Mouse (Mus musculus): Measurements from ENCODE around the gene Gcnt1.

Gene Gcnt1

DNA sequence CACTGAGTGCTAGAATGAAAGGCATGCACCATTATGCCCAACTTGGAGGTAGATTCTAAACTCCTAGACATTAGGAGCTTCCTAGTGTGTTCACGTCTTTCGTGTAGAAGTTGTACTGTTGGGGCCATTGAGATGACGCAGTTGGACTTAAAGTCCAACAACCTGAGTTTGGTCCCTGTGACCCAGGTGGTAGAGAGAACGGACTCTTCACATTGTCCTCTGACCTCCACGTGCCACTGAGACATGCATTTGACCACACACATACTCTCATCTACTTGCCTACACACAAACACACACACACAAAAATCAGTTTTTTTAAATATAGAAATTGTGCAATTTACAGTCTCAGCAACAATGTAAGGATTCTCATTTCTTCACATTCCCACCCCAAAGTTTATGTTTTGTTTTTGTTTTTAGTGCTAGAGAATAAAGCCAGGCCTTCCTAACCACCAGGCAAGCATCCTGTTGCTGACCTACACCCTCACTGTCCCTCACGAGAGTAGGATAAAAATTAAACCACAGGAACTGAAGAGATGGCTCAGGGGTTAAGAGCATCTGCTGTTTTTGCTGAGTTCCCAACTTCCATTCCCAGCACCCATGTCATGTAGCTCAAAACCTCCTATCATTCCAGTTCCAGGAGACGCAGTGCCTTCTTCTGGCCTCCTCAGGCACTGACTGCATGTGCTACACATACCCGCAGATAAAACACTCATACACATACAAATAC is 6.1 kb downstream of the Gcnt1 start:
- DNase-seq (ENCODE audit: low spot score) = no peak

DNA sequence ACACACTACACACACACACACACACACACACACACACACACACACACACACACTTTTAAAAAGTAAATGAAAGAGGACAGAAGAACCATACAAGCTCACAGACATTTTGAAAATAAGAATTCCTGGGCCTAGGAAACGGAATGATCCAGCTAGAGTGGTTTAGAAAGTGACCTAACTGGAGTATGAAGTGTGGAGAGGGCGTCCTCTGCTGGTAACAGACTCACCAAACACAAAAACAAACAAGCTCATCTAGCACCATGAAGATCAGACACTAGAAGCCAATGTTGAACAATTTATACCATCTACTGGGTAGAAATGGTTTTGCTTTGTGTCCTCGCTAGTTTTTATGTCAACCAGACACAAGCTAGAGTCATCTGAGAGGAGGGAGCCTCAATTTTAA is 7.9 kb downstream of the Gcnt1 start:
- no peak for DNase-seq (ENCODE audit: low spot score)

DNA sequence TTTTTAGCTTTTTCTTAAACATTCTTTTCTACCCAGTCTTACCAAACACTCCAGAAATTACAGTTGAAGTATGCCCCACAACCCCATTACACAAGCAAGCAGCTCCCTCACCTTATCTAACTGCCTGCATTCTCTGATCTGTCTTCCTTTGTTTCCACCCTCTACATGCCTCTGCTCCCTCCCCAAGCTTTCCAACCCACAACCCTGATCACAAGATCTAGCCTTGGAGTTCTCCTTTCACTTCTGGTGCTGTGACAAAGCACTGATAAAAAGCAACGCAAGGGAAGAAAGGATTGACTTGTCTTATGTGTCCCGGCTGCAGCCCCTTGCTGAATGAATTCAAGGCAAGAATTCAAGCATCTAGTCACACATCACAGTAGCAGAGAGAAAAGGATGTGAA is 11.5 kb downstream of the Gcnt1 start:
- no peak for DNase-seq (ENCODE audit: low spot score)

DNA sequence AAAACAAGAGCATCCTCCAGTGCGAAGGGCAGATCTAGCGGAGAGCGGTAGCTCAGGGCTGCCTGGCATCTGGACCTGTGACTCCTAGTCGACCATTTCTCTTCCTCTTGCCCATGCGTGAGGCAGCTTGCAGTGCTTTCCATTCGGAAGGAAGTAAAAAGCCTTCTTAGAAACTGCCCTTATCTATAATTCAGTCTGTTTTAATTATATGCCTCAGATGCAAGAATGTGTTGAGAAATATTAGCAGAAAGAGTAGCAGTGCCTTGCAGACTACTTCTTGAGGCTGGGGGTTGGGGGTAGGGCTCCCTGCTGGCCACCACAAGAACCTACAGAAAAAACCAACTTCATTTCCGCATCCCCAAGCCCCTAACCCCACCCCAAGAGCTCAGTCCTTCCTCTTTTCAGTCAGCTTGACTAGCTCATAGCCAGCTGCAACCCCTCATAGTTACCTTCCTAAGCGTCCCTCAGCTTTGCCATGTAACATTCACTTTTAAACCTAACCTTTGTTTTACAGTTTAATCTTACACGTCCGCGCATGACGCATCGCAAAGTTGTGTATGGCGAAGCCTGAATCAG is 13.2 kb downstream of the Gcnt1 start:
- DNase-seq (ENCODE audit: low spot score) = no peak

DNA sequence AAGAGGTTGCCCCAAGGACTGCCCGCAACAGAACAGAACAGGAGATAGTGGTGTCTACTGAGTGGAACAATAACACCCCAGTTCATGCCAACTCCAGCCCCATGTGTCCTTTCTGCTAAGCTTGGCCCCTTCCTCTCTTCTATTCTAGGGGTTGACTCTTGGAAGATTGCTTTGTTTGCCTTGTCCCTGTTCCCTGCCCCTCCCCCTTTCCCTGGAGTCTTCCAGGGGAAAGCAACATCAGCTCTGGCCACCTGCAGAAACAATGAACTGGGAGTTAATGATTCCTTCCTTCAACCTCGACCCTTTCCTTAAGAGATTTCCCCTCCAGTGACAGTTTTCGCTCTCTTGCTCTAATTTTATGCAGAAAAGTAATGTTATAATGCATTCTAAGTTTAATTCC is 15.3 kb downstream of the Gcnt1 start:
- DNase-seq (ENCODE audit: low spot score) = no peak

DNA sequence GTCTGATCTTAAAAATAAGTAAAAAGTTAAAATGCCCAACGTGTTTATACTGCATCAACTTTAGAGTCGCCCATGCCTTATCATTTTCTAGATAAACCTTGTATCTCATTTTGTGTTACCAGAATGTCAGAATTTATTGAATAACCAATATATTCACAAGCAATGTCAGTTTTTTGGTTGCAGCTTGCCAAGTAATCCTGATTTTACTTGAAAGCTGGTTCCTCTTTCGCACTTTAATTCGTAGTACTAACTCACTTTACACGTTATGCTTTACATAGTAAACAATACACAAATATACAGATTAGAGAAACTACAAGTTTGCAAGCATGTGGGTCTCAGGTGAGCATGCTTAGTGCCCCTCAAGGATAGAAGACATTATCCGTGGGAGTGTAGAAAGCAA is 15.7 kb downstream of the Gcnt1 start:
- no peak for DNase-seq (ENCODE audit: low spot score)

DNA sequence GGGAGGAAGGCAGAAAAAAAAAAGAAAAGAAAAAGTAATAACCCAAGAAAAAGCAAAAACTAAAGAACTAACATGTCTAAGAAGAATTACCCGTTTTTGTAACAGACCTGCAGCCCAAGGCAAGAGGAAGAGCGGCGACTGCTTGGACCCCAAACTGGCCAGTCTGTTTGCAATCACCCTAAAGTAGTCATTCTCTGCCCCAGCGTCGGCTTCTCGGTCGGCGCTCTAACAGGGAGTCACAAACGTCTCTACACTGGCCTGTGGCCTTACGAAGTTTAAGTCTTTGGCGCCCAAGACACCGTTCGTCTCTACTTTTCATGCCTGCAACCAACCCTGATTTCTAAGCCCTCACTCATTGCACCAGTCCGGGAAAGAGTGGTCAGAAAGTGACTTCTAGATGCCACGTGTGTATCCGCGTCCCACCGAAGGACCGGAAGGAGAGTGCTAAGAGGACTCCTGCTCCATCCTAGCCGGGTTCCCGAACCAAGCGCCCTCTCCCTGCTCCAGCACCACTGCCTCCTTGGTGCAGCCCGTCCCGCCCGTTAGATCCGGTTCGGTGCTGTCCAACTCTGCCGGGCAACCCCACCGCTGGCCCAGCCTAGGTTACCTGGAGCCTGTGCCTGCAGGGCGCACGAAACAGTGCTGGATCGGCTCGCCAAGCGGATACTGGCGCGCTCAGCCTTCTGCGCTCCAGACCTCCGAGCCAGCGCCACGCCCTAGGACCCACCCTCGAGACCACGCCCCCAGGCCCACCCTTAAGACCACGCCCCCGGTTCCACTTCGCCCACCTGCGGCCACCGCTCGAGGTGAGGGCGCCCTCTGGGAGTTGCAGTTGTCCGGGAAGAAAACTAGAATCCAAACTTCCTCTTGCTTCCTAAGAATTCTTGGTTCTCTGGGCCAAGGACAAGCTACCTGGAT is 16.4 kb downstream of the Gcnt1 start:
- no peak for DNase-seq (ENCODE audit: low spot score)

DNA sequence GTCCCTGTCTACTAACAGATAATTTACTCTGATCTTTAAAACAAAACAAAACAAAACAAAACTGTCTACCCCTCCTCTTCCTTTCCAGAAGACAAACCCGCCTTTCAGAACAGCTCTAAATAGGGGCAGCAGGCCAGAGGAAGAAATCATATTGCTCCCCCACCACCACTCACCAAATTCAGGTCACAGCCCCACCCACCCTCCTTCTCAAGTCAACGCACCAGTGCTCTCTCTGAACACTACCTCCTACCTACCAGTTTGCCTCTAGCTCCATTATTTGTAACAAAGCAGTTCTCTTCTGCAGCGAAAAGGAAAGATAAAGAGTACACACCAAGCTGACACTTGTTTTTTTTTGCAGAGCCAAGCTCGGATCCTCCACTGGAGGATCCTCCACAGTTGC is 17.3 kb downstream of the Gcnt1 start:
- no peak for DNase-seq (ENCODE audit: low spot score)

DNA sequence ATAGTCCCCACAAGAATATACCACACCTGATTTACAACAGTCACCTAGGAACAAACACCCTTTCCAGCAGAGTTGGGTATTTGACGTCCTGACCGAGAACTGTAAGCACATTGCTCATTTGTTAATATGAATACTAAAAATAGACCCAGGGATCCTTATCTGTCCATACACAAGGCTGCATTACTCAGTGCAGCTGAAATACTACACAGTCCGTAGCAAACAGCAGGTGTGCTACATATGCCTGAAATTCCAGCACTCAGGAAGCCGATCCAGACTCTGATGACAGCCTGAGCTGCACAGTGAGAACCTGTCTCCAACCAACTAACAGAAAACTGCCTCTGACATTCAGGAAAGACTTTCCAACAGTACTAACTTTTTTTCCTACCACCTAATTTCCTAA is 17.8 kb downstream of the Gcnt1 start:
- no peak for DNase-seq (ENCODE audit: low spot score)

DNA sequence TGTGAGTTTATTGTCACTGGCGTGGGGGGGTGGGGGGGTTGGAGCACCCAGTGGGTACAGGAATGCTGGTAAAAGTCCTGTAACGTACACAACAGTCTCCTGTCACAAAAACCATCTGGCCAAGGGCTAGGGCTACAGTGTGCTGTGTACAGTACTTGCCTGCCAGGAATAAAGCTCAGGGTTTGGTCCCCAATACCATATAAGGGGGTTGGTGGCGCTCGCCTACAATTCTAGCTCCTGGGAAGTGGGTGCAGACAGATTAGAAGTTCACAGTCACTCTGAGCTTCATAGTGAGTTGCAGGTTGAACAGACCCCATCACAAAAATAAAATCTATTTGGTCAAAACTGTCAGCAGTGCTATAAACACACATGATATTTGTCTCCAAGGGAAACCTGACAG is 18.3 kb downstream of the Gcnt1 start:
- no peak for DNase-seq (ENCODE audit: low spot score)

DNA sequence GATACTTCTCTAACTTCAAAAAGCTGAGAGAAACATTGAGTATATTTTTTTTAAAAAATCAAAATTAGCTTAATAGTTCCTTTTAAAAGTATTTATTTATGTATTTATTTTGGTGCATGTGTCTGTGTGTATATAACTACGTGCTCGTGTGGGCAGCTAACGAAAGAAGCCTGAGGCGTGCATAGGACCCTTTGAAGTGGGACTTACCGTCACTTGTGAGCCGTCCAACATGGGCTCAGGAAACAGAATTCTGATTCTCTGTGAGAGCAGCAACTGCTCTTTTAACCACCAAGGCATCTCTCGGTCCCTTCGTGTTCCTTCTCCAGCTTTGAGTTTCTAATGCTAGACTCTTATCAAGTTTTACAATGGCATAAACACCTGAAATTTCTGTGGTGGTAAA is 18.9 kb downstream of the Gcnt1 start:
- no peak for DNase-seq (ENCODE audit: low spot score)

DNA sequence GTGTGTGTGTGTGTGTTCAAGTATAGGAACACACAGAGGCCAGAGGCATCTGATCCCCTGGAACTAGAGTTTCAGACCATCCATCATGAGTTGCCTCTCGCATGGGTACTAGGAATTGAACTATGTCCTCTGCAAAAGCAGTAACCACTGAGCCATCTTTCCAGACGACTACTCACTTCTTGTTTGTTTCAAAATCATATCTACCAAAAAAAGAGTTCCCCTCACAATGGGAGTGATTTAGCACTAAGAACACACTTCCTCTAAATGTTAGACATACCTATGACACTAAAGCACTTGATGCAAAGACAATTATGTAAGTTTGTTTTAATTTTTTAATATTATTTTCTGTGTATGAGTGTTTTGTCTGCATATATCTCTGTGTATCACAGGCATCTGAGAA is 24.8 kb downstream of the Gcnt1 start:
- DNase-seq (ENCODE audit: low spot score) = no peak

DNA sequence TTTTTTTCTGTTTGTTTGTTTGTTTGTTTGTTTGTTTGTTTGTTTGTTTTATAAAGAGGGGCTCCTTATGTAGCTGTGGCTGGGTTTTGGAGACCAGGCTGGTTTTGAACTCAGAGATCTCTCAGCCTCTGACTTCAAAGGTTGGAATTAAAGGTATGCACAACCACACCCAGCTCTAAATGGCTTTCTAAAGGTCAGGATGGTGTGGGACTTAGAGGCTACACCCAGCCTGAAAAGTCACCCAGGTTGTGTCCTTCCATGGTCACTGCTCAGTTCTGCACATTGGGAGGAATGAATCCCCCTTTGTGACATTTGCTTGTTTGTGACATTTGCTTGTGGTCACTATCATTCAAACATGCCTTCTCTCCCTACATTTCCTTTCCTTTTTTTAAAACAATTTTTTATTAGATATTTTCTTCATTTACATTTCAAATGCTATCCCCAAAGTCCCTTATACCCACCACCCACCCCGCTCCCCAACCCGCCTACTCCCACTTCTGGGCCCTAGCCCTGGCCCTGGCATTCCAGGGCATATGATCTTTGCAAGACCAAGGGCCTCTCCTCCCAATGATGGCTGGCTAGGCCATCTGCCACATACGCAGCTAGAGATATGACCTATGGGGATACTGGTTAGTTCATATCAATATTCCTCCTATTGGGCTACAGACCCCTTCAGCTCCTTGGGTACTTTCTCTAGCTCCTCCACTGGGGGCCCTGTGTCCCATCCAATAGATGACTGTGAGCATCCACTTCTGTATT is 25.7 kb downstream of the Gcnt1 start:
- no peak for DNase-seq (ENCODE audit: low spot score)

DNA sequence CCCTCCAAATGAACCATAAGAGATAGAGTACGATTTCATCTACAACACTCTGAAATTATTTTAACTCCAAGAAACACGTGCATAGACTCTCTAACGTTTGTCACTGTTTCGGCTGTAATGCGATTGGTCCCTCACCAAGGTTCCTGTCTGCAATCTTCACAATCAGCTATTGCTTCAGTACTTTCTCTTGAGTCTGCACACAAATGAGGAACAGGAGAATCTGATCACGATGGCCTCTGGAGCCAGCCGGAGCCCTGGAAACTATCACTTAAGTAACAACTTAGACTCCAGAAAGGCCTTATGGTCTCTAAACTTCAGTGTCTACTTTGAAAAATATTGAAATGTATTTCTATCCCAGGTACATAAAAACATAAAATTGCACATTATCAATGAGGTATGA is 27.8 kb downstream of the Gcnt1 start:
- no peak for DNase-seq (ENCODE audit: low spot score)

DNA sequence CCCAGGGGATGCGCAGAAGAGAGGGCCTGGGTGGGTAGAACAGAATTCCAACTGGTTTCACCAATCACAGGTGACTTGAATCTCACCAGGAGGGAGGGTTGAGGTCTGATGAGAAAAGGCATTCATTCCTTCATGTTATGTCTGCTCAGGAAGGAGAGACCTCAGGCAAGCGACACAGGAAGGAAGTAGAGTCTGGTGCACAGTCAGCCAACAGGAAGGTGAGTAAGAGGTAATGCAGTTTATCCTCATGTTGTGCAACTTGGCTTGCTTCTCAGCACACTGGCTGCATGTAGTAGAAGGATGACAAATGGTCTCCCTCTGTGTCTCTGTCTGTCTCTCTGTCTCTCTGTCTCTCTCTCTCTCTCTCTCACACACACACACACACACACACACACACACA is 33.1 kb downstream of the Gcnt1 start:
- no peak for DNase-seq (ENCODE audit: low spot score)

DNA sequence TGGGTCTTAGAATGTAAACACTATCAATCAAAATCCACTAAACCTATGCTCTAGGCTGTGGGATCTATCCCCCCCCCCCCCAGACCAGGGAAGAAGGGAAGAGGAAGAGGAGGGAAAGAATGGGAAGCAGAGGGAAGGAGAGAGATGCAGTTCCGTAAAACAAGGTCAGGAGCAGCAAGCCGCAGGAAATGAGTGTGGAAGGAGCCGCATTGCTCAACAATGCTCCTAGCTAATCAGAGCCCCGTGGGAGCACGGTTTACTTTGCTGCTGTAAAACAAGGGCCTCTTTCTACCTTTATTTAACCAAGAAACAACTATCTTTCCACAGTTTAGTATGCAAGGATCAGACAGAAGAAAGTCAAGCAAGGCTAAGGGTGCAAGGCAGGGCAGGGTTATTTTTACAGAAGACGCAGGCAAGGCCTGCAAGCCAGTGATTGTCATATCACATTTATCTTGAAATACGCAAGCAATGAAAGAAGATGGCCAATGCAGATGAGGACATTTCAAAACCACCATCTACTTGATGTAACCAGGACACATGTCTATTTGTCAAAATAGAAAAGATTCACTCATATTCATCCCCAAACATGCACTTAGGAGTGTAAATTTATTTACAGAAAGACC is 35.5 kb downstream of the Gcnt1 start:
- DNase-seq (ENCODE audit: low spot score) = no peak

DNA sequence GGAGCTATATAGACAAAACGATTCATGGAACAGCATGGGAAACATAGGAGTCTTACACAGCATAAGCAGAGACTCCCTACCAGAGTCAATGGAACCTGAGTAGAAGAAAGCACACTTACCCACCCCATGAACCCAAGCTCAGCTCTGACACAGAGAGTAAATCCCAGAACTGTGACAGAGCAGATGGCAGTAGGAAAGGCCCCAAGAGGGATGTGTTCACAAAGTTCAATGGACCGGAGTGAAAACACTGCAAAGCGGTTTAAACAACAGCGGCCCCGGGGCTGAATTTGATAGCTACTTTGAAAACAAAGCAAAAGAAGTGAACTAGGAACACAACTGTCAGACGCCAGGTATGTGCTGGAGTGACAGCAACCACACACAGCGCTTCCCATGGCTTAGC is 36.0 kb downstream of the Gcnt1 start:
- DNase-seq (ENCODE audit: low spot score) = no peak

DNA sequence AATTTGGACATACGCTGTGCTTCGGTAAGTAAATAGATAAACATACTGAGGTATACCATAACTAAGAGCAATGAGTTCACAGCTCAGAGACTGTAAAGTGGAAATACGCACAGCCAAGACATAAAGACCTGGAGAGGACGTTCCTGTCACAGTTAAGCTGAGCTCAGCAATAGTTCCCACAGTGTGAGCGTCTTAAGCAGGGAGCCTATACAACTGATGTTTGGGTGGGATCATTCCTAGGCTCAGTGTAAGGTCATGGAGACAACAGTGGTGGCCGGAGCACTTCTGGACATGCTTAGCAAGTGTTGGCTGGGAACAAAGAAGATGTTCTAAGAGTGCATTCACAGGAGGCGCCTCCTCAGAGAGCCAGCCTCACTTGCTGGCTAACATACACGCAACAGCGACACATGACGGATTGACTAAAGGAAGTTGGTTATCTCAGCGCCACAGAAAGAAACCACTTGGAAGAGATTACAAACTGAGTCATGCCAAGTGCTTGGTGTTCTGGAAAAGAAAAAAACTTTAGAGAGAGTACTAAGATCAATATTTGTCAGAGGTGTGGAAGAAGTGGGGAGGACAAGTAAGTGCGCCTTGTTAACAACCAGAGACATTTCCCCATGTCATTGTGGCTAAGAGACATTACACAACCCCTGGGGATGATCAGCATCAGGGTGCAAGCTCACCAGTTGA is 37.9 kb downstream of the Gcnt1 start:
- DNase-seq (ENCODE audit: low spot score) = no peak

DNA sequence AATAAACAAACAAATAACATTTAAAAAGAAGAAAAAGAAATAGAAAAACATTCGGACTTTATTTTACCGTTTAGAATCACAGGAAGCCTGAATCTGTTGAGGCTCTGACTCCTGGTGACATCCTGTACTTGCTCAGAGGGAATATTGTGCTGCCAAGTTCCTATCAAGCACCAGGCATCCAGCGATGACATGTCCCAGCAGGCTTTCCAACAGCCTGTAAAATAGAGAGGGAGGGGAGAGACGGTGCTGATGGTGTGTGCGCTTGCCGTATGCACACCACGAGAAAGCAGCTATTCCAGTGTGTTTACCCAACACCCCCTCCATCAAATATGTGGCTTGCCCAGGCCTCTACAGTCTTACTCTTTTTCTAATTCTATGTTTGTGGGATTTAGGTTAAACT is 39.6 kb downstream of the Gcnt1 start:
- DNase-seq (ENCODE audit: low spot score) = no peak

DNA sequence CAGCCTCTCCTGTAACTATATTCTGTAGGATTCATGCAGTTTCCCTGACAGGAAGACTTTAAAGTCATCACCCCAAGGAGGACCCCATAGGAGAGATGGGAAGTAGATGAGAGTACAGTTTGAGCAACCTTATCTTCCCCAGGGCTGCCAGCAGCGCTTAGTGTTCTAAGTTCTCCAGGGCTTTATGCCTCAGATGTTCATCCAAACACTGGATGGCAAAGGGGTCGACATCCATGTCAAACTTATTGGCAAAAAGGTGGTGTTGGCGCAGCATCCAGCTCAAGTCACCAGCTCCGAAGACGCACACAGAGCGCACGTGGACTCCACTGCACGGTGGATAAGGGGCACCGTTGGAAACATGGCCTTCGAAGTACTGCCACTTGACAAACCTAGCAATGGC is 43.7 kb downstream of the Gcnt1 start:
- no peak for DNase-seq (ENCODE audit: low spot score)

DNA sequence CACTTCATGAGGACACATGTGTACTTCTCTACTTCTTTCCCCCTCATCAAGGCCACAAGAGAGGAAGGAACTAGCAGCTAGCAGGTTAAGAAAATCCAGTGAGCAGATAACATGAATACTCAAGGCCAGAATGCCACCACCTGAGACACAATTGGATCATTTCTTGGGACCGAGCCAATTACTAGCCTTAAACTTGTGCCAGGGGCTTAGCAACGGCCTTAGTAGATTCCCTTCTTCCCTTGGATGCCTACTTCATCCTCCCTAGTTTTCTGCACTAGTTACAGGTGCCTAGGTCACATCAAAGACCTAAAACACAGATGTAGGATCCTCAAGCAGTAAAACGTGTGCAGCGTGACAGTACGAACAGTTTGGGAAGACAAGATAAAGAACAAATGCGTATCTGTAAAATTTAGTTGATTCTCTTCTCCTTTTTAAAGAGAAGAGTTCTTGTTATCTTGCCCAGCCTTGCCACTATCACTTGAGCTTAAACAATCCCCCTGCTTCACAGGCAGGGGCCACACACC is 44.7 kb downstream of the Gcnt1 start:
- DNase-seq (ENCODE audit: low spot score) = no peak
